Mouse (Mus musculus): ENCODE measurements around the gene Gm29427. TPM values are rescaled to one million over a fixed set of nuclear protein-coding genes. Genes with fewer than 3 reads are reported as not detected.

Gm29427 gene
- polyA plus RNA-seq, 1 experiment from 2014 or later, result not detected

DNA sequence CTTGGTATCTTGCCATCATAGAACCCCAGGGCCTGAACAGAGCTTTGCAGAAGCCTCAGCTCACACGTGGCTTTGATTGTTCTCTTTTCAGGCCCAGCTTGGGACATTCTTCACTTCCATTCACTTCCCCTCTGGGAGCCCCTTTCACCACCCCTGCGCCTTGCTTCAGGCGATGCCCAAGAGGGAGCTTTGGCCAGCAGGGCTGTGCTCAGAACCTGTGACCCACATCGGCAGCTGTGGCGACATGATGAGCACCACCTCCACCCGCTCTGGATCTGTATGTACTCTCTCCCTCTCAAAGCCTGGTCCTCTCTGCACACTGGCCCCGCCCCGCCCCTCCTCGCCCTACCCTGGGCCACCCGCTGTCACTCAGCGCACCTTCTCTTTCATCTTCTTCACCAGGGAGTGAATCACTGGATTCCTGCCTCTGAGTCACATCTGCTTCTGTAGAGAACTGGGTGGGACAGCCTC, 21.8 kb upstream of the Gm29427 start:
- H3K27me3 ChIP-seq (ENCODE audit: control insufficient read depth, insufficient read depth, low read length), result no peaks in the 10 kb centered on the region
- H3K4me1 ChIP-seq (ENCODE audit: control insufficient read depth, insufficient read depth, low read length), result peaks cover 16% of the 10 kb centered on the region
- H3K27ac ChIP-seq (ENCODE audit: low read depth, low read length), result no peak overlapping the region
- no peaks in the 10 kb centered on the region for H3K9me3 ChIP-seq (replicated peaks; ENCODE audit: control insufficient read depth, low read length)
- H3K4me3 ChIP-seq (ENCODE audit: low read depth, low read length), result no peak overlapping the region
- no peak overlapping the region for H3K4me2 ChIP-seq
- ATAC-seq (replicated peaks; ENCODE audit: insufficient number of reproducible peaks, low FRiP score, low TSS enrichment), result peak; percentile 58; the same call in 1 of the 2 replicates
- no peaks in the 10 kb centered on the region for H3K36me3 ChIP-seq (ENCODE audit: control insufficient read depth, insufficient read depth, low read length)
- WGBS (ENCODE audit: insufficient replicate concordance), result 35% methylated on average over 11 of the region's 11 CpGs
- no peak overlapping the region for H3K9ac ChIP-seq (ENCODE audit: low read depth, low read length)

GRCm38 (mm10) chr1:130734852-130735251, 19.3 kb upstream of the Gm29427 start:
- Histone ChIP-seq H3K4me1 (ENCODE audit: control insufficient read depth, insufficient read depth, low read length) (peaks cover 15% of the 10 kb centered on the region; the same call in 1 of the 2 replicates), H3K36me3 (ENCODE audit: control insufficient read depth, insufficient read depth, low read length) (no peaks in the 10 kb centered on the region), H3K27me3 (ENCODE audit: control insufficient read depth, insufficient read depth, low read length) (no peaks in the 10 kb centered on the region), H3K4me2 (no peak overlapping the region), H3K9me3 (replicated peaks; ENCODE audit: control insufficient read depth, low read length) (no peaks in the 10 kb centered on the region), H3K27ac (ENCODE audit: low read depth, low read length) (no peak overlapping the region), H3K9ac (ENCODE audit: low read depth, low read length) (no peak overlapping the region), H3K4me3 (ENCODE audit: low read depth, low read length) (no peak overlapping the region)
- no peak for ATAC-seq (replicated peaks; ENCODE audit: insufficient number of reproducible peaks, low FRiP score, low TSS enrichment)
- WGBS (ENCODE audit: insufficient replicate concordance), result 61% methylated on average over 8 of the region's 8 CpGs

- H3K27ac ChIP-seq (ENCODE audit: low read depth, low read length), result no peak overlapping the region
- ATAC-seq (replicated peaks; ENCODE audit: insufficient number of reproducible peaks, low FRiP score, low TSS enrichment), result no peak
Measured at GRCm38 (mm10) chr1:130734452-130734851, 18.9 kb upstream of the Gm29427 start.

GRCm38 (mm10) chr1:130733671-130734070, 18.1 kb upstream of the Gm29427 start:
- Histone ChIP-seq H3K4me1 (ENCODE audit: control insufficient read depth, insufficient read depth, low read length) (peaks cover 15% of the 10 kb centered on the region; the same call in 1 of the 2 replicates), H3K4me3 (ENCODE audit: low read depth, low read length) (no peak overlapping the region)

More at GRCm38 (mm10) chr1:130734452-130734851, 18.9 kb upstream of the Gm29427 start:
- WGBS (ENCODE audit: insufficient replicate concordance), result 67% methylated on average over 5 of the region's 5 CpGs
- Histone ChIP-seq H3K4me2 (no peak overlapping the region), H3K27me3 (ENCODE audit: control insufficient read depth, insufficient read depth, low read length) (no peaks in the 10 kb centered on the region), H3K4me1 (ENCODE audit: control insufficient read depth, insufficient read depth, low read length) (peaks cover 15% of the 10 kb centered on the region; the same call in 1 of the 2 replicates), H3K36me3 (ENCODE audit: control insufficient read depth, insufficient read depth, low read length) (no peaks in the 10 kb centered on the region), H3K9ac (ENCODE audit: low read depth, low read length) (no peak overlapping the region), H3K9me3 (replicated peaks; ENCODE audit: control insufficient read depth, low read length) (no peaks in the 10 kb centered on the region), H3K4me3 (ENCODE audit: low read depth, low read length) (no peak overlapping the region)

DNA sequence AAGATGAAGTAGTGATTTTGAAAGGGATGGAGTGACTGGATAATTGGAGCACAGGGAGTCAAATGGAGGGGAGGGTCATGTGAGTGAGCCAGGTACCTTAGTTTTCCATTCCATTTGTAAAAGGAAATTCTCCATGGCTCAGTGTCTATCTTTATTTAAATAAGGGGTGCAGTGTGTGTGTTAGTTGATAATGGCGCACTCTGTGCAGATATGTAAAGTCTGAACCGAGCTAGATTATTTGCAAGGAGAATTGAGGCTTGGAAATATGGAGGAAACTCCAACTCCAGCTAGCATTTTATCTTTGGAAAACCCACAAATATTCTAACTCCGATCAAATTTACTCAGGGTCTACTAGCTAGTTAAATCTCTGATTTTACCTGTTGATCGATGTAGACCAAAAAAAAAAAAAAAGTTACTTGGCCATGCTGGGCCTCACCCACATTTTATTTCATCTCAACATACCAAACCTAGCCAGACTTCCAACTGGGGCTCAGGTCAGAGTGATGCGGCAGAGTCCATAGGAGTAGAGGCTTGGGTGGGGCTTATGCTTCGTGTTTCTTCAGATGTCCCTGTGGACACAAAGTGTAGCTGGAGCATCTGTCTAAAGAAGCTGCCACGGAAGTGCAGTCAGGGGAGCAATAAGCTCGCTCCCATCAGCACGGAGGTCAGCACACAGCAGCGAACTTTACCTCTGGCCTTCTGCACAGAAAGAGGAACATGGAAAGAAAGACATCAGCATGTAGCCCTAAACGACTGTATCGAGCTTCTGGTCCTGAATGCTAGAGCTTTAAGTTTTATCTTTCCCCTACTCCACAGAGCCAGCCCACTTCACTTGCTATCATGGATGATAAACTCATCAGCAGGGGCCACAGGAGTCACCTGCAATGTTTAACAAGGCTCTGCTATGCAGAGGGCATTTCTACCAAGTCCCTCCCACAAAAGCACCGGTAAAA, 17.4 kb upstream of the Gm29427 start:
- Histone ChIP-seq H3K4me1 (ENCODE audit: control insufficient read depth, insufficient read depth, low read length) (peaks cover 15% of the 10 kb centered on the region; the same call in 1 of the 2 replicates), H3K4me3 (ENCODE audit: low read depth, low read length) (no peak overlapping the region), H3K9me3 (replicated peaks; ENCODE audit: control insufficient read depth, low read length) (no peaks in the 10 kb centered on the region), H3K36me3 (ENCODE audit: control insufficient read depth, insufficient read depth, low read length) (no peaks in the 10 kb centered on the region), H3K27me3 (ENCODE audit: control insufficient read depth, insufficient read depth, low read length) (no peaks in the 10 kb centered on the region), H3K9ac (ENCODE audit: low read depth, low read length) (no peak overlapping the region), H3K27ac (ENCODE audit: low read depth, low read length) (no peak overlapping the region), H3K4me2 (0 out of 2 replicates have a peak overlapping the region, but pooled peaks have one; percentile 6)
- no peak for ATAC-seq (replicated peaks; ENCODE audit: insufficient number of reproducible peaks, low FRiP score, low TSS enrichment)
- WGBS (ENCODE audit: insufficient replicate concordance), result 72% methylated on average over 13 of the region's 13 CpGs

More at GRCm38 (mm10) chr1:130733671-130734070, 18.1 kb upstream of the Gm29427 start:
- Histone ChIP-seq H3K36me3 (ENCODE audit: control insufficient read depth, insufficient read depth, low read length) (no peaks in the 10 kb centered on the region), H3K27ac (ENCODE audit: low read depth, low read length) (no peak overlapping the region), H3K27me3 (ENCODE audit: control insufficient read depth, insufficient read depth, low read length) (no peaks in the 10 kb centered on the region), H3K4me2 (0 out of 2 replicates have a peak overlapping the region, but pooled peaks have one; percentile 6), H3K9ac (ENCODE audit: low read depth, low read length) (no peak overlapping the region), H3K9me3 (replicated peaks; ENCODE audit: control insufficient read depth, low read length) (no peaks in the 10 kb centered on the region)
- ATAC-seq (replicated peaks; ENCODE audit: insufficient number of reproducible peaks, low FRiP score, low TSS enrichment), result no peak
- 80% methylated on average over 4 of the region's 4 CpGs for WGBS (ENCODE audit: insufficient replicate concordance)

GRCm38 (mm10) chr1:130731741-130732337, 16.2 kb upstream of the Gm29427 start, which contains the start of gene AA986860:
AA986860 (plus strand) TSS chr1:130731976.
- peak within 1 kb of the TSS; percentile 34 for H3K4me3 ChIP-seq (ENCODE audit: low read depth, low read length)
- H3K27me3 ChIP-seq (ENCODE audit: control insufficient read depth, insufficient read depth, low read length), result no peaks in the 10 kb centered on the region
- H3K4me1 ChIP-seq (ENCODE audit: control insufficient read depth, insufficient read depth, low read length), result peaks cover 13% of the 10 kb centered on the region; the same call in 1 of the 2 replicates
- H3K27ac ChIP-seq (ENCODE audit: low read depth, low read length), result no peak within 1 kb of the TSS
- WGBS (ENCODE audit: insufficient replicate concordance), result 4% methylated on average over 10 of the region's 10 CpGs
- peak within 1 kb of the TSS; percentile 64 for H3K4me2 ChIP-seq
- no peaks in the 10 kb centered on the region for H3K9me3 ChIP-seq (replicated peaks; ENCODE audit: control insufficient read depth, low read length)
- H3K36me3 ChIP-seq (ENCODE audit: control insufficient read depth, insufficient read depth, low read length), result no peaks in the 10 kb centered on the region
- peak within 1 kb of the TSS; percentile 49; the same call in 1 of the 2 replicates for H3K9ac ChIP-seq (ENCODE audit: low read depth, low read length)
- peak; percentile 88 for ATAC-seq (replicated peaks; ENCODE audit: insufficient number of reproducible peaks, low FRiP score, low TSS enrichment)

DNA sequence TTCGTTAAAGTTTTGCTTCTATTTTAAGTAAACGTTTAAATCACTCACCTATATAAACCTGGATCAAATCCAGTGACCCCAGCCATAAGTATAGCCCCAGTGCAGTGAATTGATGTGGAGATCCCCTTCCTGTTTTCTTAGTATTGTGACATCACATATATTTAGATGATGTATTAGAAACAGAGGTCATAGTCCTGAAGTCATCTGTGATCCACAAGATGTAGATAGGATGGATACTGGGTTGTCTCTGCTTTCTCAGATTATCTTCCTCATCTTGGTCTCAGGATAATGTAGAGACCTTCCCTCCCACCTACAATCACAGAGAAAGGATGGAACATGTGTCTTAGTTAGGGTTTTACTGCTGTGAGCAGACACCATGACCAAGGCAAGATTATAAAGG, 13.6 kb upstream of the Gm29427 start, which contains the start of gene Pfkfb2:
TSS of gene Pfkfb2 (minus strand) at position 101 of the 400 bp plus-strand sequence.
- no peaks in the 10 kb centered on the region for H3K27me3 ChIP-seq (ENCODE audit: control insufficient read depth, insufficient read depth, low read length)
- H3K36me3 ChIP-seq (ENCODE audit: control insufficient read depth, insufficient read depth, low read length), result no peaks in the 10 kb centered on the region
- H3K4me3 ChIP-seq (ENCODE audit: low read depth, low read length), result no peak within 1 kb of the TSS
- ATAC-seq (replicated peaks; ENCODE audit: insufficient number of reproducible peaks, low FRiP score, low TSS enrichment), result no peak
- H3K4me2 ChIP-seq, result no peak within 1 kb of the TSS
- no peak within 1 kb of the TSS for H3K27ac ChIP-seq (ENCODE audit: low read depth, low read length)
- H3K9me3 ChIP-seq (replicated peaks; ENCODE audit: control insufficient read depth, low read length), result no peaks in the 10 kb centered on the region
- H3K4me1 ChIP-seq (ENCODE audit: control insufficient read depth, insufficient read depth, low read length), result peaks cover 13% of the 10 kb centered on the region; the same call in 1 of the 2 replicates
- H3K9ac ChIP-seq (ENCODE audit: low read depth, low read length), result no peak within 1 kb of the TSS
- WGBS (ENCODE audit: insufficient replicate concordance), result 68% methylated on average over 2 of the region's 2 CpGs

GRCm38 (mm10) chr1:130728708-130729107, 13.1 kb upstream of the Gm29427 start:
- no peaks in the 10 kb centered on the region for H3K36me3 ChIP-seq (ENCODE audit: control insufficient read depth, insufficient read depth, low read length)
- H3K4me2 ChIP-seq, result no peak overlapping the region
- WGBS (ENCODE audit: insufficient replicate concordance), result 90% methylated on average over 3 of the region's 3 CpGs
- no peaks in the 10 kb centered on the region for H3K9me3 ChIP-seq (replicated peaks; ENCODE audit: control insufficient read depth, low read length)
- ATAC-seq (replicated peaks; ENCODE audit: insufficient number of reproducible peaks, low FRiP score, low TSS enrichment), result no peak
- no peak overlapping the region for H3K27ac ChIP-seq (ENCODE audit: low read depth, low read length)
- no peak overlapping the region for H3K4me3 ChIP-seq (ENCODE audit: low read depth, low read length)
- H3K27me3 ChIP-seq (ENCODE audit: control insufficient read depth, insufficient read depth, low read length), result no peaks in the 10 kb centered on the region
- peaks cover 13% of the 10 kb centered on the region; the same call in 1 of the 2 replicates for H3K4me1 ChIP-seq (ENCODE audit: control insufficient read depth, insufficient read depth, low read length)
- H3K9ac ChIP-seq (ENCODE audit: low read depth, low read length), result no peak overlapping the region

Data from heart, embryonic 11.5 days (tissue).